ENCODE assay signal across 26 mouse cellular contexts in genomic region chr12:113136492-113137020, GRCm38 (mm10). TPM values are rescaled to one million over a fixed set of nuclear protein-coding genes. Genes with fewer than 3 reads are reported as not detected.
DNase-seq lines count a peak whose midpoint lies in the region; ATAC-seq and TF ChIP-seq lines count a peak whose summit lies in the region.
"Had no signal": no experiment of that assay in that cellular context is flagged by ENCODE, and none has a peak within 500 bp of the region (broad histone marks: within the 10 kb centered on the region; RNA-seq: fewer than 3 reads in every experiment).

No protein-coding gene starts in this region.

- no peak for DNase-seq in heart, adult 2 months
- no peak for DNase-seq in heart, postnatal 4 days
- DNase-seq in heart, postnatal 14 days: no peak
- no peak for DNase-seq in right cerebral cortex, postnatal 25 days
- DNase-seq: adrenal gland, postnatal 10 days; B cell, adult 2 months; cerebellum, adult 2 months; cerebellum, postnatal 25 days; gastrocnemius, postnatal 14 days; kidney, adult 9 months; kidney, postnatal 14 days; liver, embryonic 13.5 days; right cerebral cortex, postnatal 14 days; thymus, postnatal 14 days had no signal

- H3K36me3 ChIP-seq in heart, adult 2 months (ENCODE audit: control insufficient read depth, insufficient read depth, low read length): no peaks in the 10 kb centered on the region; the same call in 1 of the 2 replicates
- H3K36me3 ChIP-seq in heart, embryonic 15.5 days: peaks cover 40% of the 10 kb centered on the region
- H3K36me3 ChIP-seq in E14TG2a.4 (ENCODE audit: insufficient read depth, low read length): peaks cover 76% of the 10 kb centered on the region
- peaks cover 38% of the 10 kb centered on the region for H3K36me3 ChIP-seq in heart, embryonic 16.5 days (ENCODE audit: control insufficient read depth, insufficient read depth)

- H3K27me3 ChIP-seq in heart, adult 2 months (ENCODE audit: control insufficient read depth, insufficient read depth, low read length): no peaks in the 10 kb centered on the region
- no peaks in the 10 kb centered on the region for H3K27me3 ChIP-seq in heart, embryonic 15.5 days
- peaks cover 12% of the 10 kb centered on the region for H3K27me3 ChIP-seq in E14TG2a.4 (ENCODE audit: insufficient read depth, low read length)
- H3K27me3 ChIP-seq in heart, embryonic 16.5 days (ENCODE audit: control insufficient read depth, insufficient read depth, low read length): no peaks in the 10 kb centered on the region
- H3K27me3 ChIP-seq: CH12.LX; hindbrain, embryonic 15.5 days; lung, embryonic 15.5 days; midbrain, embryonic 15.5 days; neural tube, embryonic 12.5 days had no signal

- ATAC-seq in heart, embryonic 15.5 days (replicated peaks; ENCODE audit: insufficient number of reproducible peaks, insufficient read depth, low FRiP score, low read depth): no peak
- no peak for ATAC-seq in heart, embryonic 16.5 days (replicated peaks; ENCODE audit: extremely low read depth, insufficient read depth, low FRiP score)
- ATAC-seq: activated CD4-positive, CD25-positive, alpha-beta regulatory T cell, adult 4 months; forebrain, embryonic 14.5 days; midbrain, embryonic 15.5 days had no signal

- H3K79me2 ChIP-seq in heart, adult 2 months (replicated peaks; ENCODE audit: control insufficient read depth, insufficient read depth, low read length): 0 out of 2 replicates have a peak, but pooled peaks cover 1% of the 10 kb centered on the region

- H3K4me1 ChIP-seq in heart, adult 2 months (ENCODE audit: control insufficient read depth, insufficient read depth, low read length): peaks cover 21% of the 10 kb centered on the region
- peaks cover 81% of the 10 kb centered on the region for H3K4me1 ChIP-seq in heart, embryonic 15.5 days (replicated peaks)
- peaks cover 64% of the 10 kb centered on the region for H3K4me1 ChIP-seq in E14TG2a.4 (replicated peaks; ENCODE audit: low read depth, low read length)
- H3K4me1 ChIP-seq in heart, embryonic 16.5 days (ENCODE audit: control insufficient read depth, insufficient read depth, low read length): peaks cover 66% of the 10 kb centered on the region

- TF ChIP-seq CTCF in heart, adult 2 months (IDR thresholded peaks at IDR 0.05): 0 out of 2 replicates have a peak, but pooled peaks have one; percentile 4
- no peak for TF ChIP-seq CTCF in E14TG2a.4 (conservative IDR thresholded peaks at IDR 0.05; ENCODE audit: low read length)

- H3K27ac ChIP-seq in heart, adult 2 months: peak overlapping the region; percentile 100
- H3K27ac ChIP-seq in heart, embryonic 15.5 days: peak overlapping the region; percentile 96
- H3K27ac ChIP-seq in heart, embryonic 16.5 days (ENCODE audit: low read length): peak overlapping the region; percentile 98
- H3K27ac ChIP-seq: embryonic facial prominence, embryonic 13.5 days; hindbrain, embryonic 15.5 days; liver, embryonic 13.5 days; lung, embryonic 15.5 days; macrophage; midbrain, embryonic 15.5 days; neural tube, embryonic 12.5 days had no signal

- intact Hi-C loops in heart, adult 2 months (cut with DNase I): no loop called here
- intact Hi-C loops in heart, postnatal 14 days (cut with DNase I): no loop called here

- no peaks in the 10 kb centered on the region for H3K9me3 ChIP-seq in heart, embryonic 15.5 days (replicated peaks)
- no peaks in the 10 kb centered on the region for H3K9me3 ChIP-seq in E14TG2a.4 (ENCODE audit: low read length)
- no peaks in the 10 kb centered on the region for H3K9me3 ChIP-seq in heart, embryonic 16.5 days (replicated peaks; ENCODE audit: control insufficient read depth, low read length)
- H3K9me3 ChIP-seq: embryonic facial prominence, embryonic 13.5 days; hindbrain, embryonic 15.5 days; liver, embryonic 13.5 days; lung, embryonic 15.5 days; midbrain, embryonic 15.5 days; neural tube, embryonic 12.5 days had no signal

- H3K4me3 ChIP-seq in heart, adult 2 months: no peak overlapping the region
- no peak overlapping the region for H3K4me3 ChIP-seq in heart, embryonic 15.5 days
- peak overlapping the region; percentile 39 for H3K4me3 ChIP-seq in E14TG2a.4 (replicated peaks; ENCODE audit: low read length)
- no peak overlapping the region for H3K4me3 ChIP-seq in heart, embryonic 16.5 days (ENCODE audit: low read length)
- H3K4me3 ChIP-seq: embryonic facial prominence, embryonic 13.5 days; hindbrain, embryonic 15.5 days; liver, embryonic 13.5 days; lung, embryonic 15.5 days; midbrain, embryonic 15.5 days; neural tube, embryonic 12.5 days had no signal

- H3K9ac ChIP-seq in heart, adult 2 months (ENCODE audit: low read depth, low read length): no peak overlapping the region
- H3K9ac ChIP-seq in heart, embryonic 15.5 days: no peak overlapping the region
- H3K9ac ChIP-seq in heart, embryonic 16.5 days (ENCODE audit: low read length): peak overlapping the region; percentile 65
- H3K9ac ChIP-seq: embryonic facial prominence, embryonic 13.5 days; hindbrain, embryonic 15.5 days; liver, embryonic 13.5 days; lung, embryonic 15.5 days; midbrain, embryonic 15.5 days; neural tube, embryonic 12.5 days had no signal

- no peak for TF ChIP-seq POLR2A in heart, adult 2 months (IDR thresholded peaks at IDR 0.05; ENCODE audit: insufficient read depth, low read depth, low read length)

- 77% methylated on average over 17 of the region's 17 CpGs for WGBS in heart, adult 2 months
- 61% methylated on average over 17 of the region's 17 CpGs for WGBS in heart, embryonic 15.5 days
- WGBS in heart, embryonic 16.5 days: 66% methylated on average over 17 of the region's 17 CpGs

- H3K4me2 ChIP-seq in heart, embryonic 15.5 days: no peak overlapping the region
- H3K4me2 ChIP-seq in heart, embryonic 16.5 days (ENCODE audit: low read depth, low read length): peak overlapping the region; percentile 33; the same call in 1 of the 2 replicates
- H3K4me2 ChIP-seq: embryonic facial prominence, embryonic 13.5 days; hindbrain, embryonic 15.5 days; liver, embryonic 13.5 days; lung, embryonic 15.5 days; midbrain, embryonic 15.5 days; neural tube, embryonic 12.5 days had no signal

- TF ChIP-seq EP300 in heart, adult 2 months (IDR thresholded peaks at IDR 0.05; ENCODE audit: insufficient read depth, low read depth, low read length): no peak

RNA-seq across cellular contexts. Expression of gene Crip2, which starts 3.5 kb away (rescaled TPM):
- 1,000 to 10,000 TPM; 1,390 to 1,660 TPM for total RNA-seq in heart, adult 2 months (2021)
- 3,159 and 3,188 TPM in 2 replicates for polyA plus RNA-seq in heart, adult 2 months (2012; rRNA removed)
- total RNA-seq in heart, postnatal 4 days (2021): 1,000 to 10,000 TPM; 1,189 to 1,285 TPM
- 1,571 and 1,711 TPM in 2 replicates for polyA plus RNA-seq in heart, embryonic 15.5 days (2015; fragmentation: Nextera tagmentation; extraction: Ambion mirVana)
- total RNA-seq in heart, postnatal 14 days (2021): 1,000 to 10,000 TPM; 1,350 to 1,351 TPM
- 1,743 and 2,017 TPM in 2 replicates for polyA plus RNA-seq in heart, embryonic 16.5 days (2015; fragmentation: Nextera tagmentation; extraction: Ambion mirVana)

RNA-seq across cellular contexts. Expression of gene Crip1, which starts 9.6 kb away (rescaled TPM):
- total RNA-seq in heart, adult 2 months (2021): 100 to 1,000 TPM; 194 to 200 TPM
- polyA plus RNA-seq in heart, adult 2 months (2012; rRNA removed): 429 and 531 TPM in 2 replicates
- total RNA-seq in heart, postnatal 4 days (2021): 100 to 1,000 TPM; 301 to 312 TPM
- 646 and 685 TPM in 2 replicates for polyA plus RNA-seq in heart, embryonic 15.5 days (2015; fragmentation: Nextera tagmentation; extraction: Ambion mirVana)
- 100 to 1,000 TPM; 198 to 224 TPM for total RNA-seq in heart, postnatal 14 days (2021)
- polyA plus RNA-seq in heart, embryonic 16.5 days (2015; fragmentation: Nextera tagmentation; extraction: Ambion mirVana): 719 and 763 TPM in 2 replicates

RNA-seq across cellular contexts. Expression of gene Tedc1, which starts 19.7 kb away (rescaled TPM):
- total RNA-seq in heart, adult 2 months (2021): under 1 TPM; 0.34 to 0.52 TPM
- polyA plus RNA-seq in heart, adult 2 months (2012; rRNA removed): 0.45 and 0.67 TPM in 2 replicates
- total RNA-seq in heart, postnatal 4 days (2021): 10 to 100 TPM in 1 of 2 experiments, 1 to 10 TPM in 1; 9.4 to 10.3 TPM
- 15.4 and 31.7 TPM in 2 replicates for polyA plus RNA-seq in heart, embryonic 15.5 days (2015; fragmentation: Nextera tagmentation; extraction: Ambion mirVana)
- total RNA-seq in heart, postnatal 14 days (2021): 1 to 10 TPM; 1.1 to 2.1 TPM
- 25.0 and 28.1 TPM in 2 replicates for polyA plus RNA-seq in heart, embryonic 16.5 days (2015; fragmentation: Nextera tagmentation; extraction: Ambion mirVana)

RNA-seq across cellular contexts. Expression of gene Mta1, which starts 38.5 kb away (rescaled TPM):
- 10 to 100 TPM; 44.8 to 54.8 TPM for total RNA-seq in heart, adult 2 months (2021)
- 35.4 and 42.4 TPM in 2 replicates for polyA plus RNA-seq in heart, adult 2 months (2012; rRNA removed)
- 10 to 100 TPM; 55.2 to 61.3 TPM for total RNA-seq in heart, postnatal 4 days (2021)
- 11.3 and 11.4 TPM in 2 replicates for polyA plus RNA-seq in heart, embryonic 15.5 days (2015; fragmentation: Nextera tagmentation; extraction: Ambion mirVana)
- 10 to 100 TPM; 45.1 to 46.8 TPM for total RNA-seq in heart, postnatal 14 days (2021)
- 10.8 and 12.1 TPM in 2 replicates for polyA plus RNA-seq in heart, embryonic 16.5 days (2015; fragmentation: Nextera tagmentation; extraction: Ambion mirVana)

RNA-seq across cellular contexts. Expression of gene Tmem121, which starts 49.2 kb away (rescaled TPM):
- total RNA-seq in heart, adult 2 months (2021): under 1 TPM in 1 of 2 experiments, not detected in 1; 0.18 TPM
- 0.41 TPM in 1 of 2 replicates, not detected in the other for polyA plus RNA-seq in heart, adult 2 months (2012; rRNA removed)
- total RNA-seq in heart, postnatal 4 days (2021): 1 to 10 TPM; 1.4 to 1.5 TPM
- 2.0 and 7.8 TPM in 2 replicates for polyA plus RNA-seq in heart, embryonic 15.5 days (2015; fragmentation: Nextera tagmentation; extraction: Ambion mirVana)
- under 1 TPM; 0.29 to 0.59 TPM for total RNA-seq in heart, postnatal 14 days (2021)
- polyA plus RNA-seq in heart, embryonic 16.5 days (2015; fragmentation: Nextera tagmentation; extraction: Ambion mirVana): 5.5 and 7.8 TPM in 2 replicates
- total RNA-seq: CH12.LX had no signal
- polyA plus RNA-seq: activated CD4-positive, CD25-positive, alpha-beta regulatory T cell, adult 4 months; macrophage had no signal
